Mouse (Mus musculus): ENCODE data around the gene Areg.

DNA sequence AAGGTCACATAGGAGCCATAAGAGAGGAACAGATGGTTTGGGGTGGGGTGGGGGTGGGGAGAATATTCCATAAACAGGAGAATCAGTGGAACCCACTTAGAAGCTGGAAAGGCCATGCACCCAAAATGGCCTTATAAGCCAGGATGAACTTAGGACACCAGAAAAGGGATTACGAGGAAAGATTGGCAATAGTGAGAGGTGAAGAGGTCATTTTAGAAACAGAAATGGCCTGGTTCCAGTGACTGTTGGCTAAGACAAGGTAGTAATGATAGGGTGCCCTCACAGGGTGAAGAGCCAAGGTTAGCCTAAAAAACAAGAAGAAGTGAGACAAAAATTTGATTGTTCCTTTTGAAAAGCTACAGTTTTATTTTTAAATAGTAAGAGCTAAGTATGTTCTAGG lies 7.6 kb downstream of the Areg start:
- TF ChIP-seq CTCF (IDR thresholded peaks at IDR 0.05; ENCODE audit: extremely low read depth, insufficient read length, insufficient replicate concordance, low read depth, low read length) (no peak), POLR2A (IDR thresholded peaks at IDR 0.05; ENCODE audit: low read depth, low read length) (no peak)

All from small intestine, adult 2 months (tissue).